In genomic region chr19:45580235-45580634, GRCm38 (mm10) we compare ENCODE assay signal across 21 mouse cellular contexts. TPM values are rescaled to one million over a fixed set of nuclear protein-coding genes. Genes with fewer than 3 reads are reported as not detected.
DNase-seq lines count a peak whose midpoint lies in the region; ATAC-seq lines count a peak whose summit lies in the region.
"Had no signal": no experiment of that assay in that cellular context is flagged by ENCODE, and none has a peak within 500 bp of the region (broad histone marks: within the 10 kb centered on the region; RNA-seq: fewer than 3 reads in every experiment).

No protein-coding gene starts in this region.

- peaks cover 41% of the 10 kb centered on the region for H3K36me3 ChIP-seq in forebrain, embryonic 10.5 days (replicated peaks)
- peaks cover 20% of the 10 kb centered on the region for H3K36me3 ChIP-seq in forebrain, embryonic 14.5 days (ENCODE audit: control insufficient read depth, insufficient read depth, low read length)
- peaks cover 57% of the 10 kb centered on the region for H3K36me3 ChIP-seq in hindbrain, embryonic 13.5 days
- H3K36me3 ChIP-seq in hindbrain, embryonic 12.5 days = peaks cover 27% of the 10 kb centered on the region
- H3K36me3 ChIP-seq in hindbrain, embryonic 14.5 days (replicated peaks; ENCODE audit: control insufficient read depth, insufficient read depth) = peaks cover 20% of the 10 kb centered on the region
- peaks cover 38% of the 10 kb centered on the region for H3K36me3 ChIP-seq in midbrain, embryonic 13.5 days

- ATAC-seq in forebrain, embryonic 14.5 days = no peak
- 0 out of 2 replicates have a peak, but pooled peaks have one; percentile 6 for ATAC-seq in hindbrain, embryonic 13.5 days (ENCODE audit: low FRiP score)
- ATAC-seq in hindbrain, embryonic 12.5 days (ENCODE audit: low FRiP score) = no peak
- 0 out of 2 replicates have a peak, but pooled peaks have one; percentile 44 for ATAC-seq in hindbrain, embryonic 14.5 days (ENCODE audit: low FRiP score)
- peak; percentile 32 for ATAC-seq in midbrain, embryonic 13.5 days
- ATAC-seq: intestine, embryonic 15.5 days; liver, embryonic 12.5 days; Patski had no signal

- no peak overlapping the region for H3K4me2 ChIP-seq in forebrain, embryonic 14.5 days (ENCODE audit: low read length)
- no peak overlapping the region for H3K4me2 ChIP-seq in hindbrain, embryonic 13.5 days
- no peak overlapping the region; the same call in 1 of the 2 replicates for H3K4me2 ChIP-seq in hindbrain, embryonic 12.5 days (replicated peaks)
- H3K4me2 ChIP-seq in hindbrain, embryonic 14.5 days (replicated peaks) = no peak overlapping the region
- no peak overlapping the region for H3K4me2 ChIP-seq in midbrain, embryonic 13.5 days (replicated peaks)
- H3K4me2 ChIP-seq: embryonic facial prominence, embryonic 13.5 days; heart, embryonic 11.5 days; intestine, embryonic 15.5 days; liver, embryonic 12.5 days had no signal

- H3K9ac ChIP-seq in forebrain, embryonic 14.5 days (ENCODE audit: low read length) = no peak overlapping the region
- no peak overlapping the region for H3K9ac ChIP-seq in hindbrain, embryonic 13.5 days
- H3K9ac ChIP-seq in hindbrain, embryonic 12.5 days = no peak overlapping the region
- H3K9ac ChIP-seq in hindbrain, embryonic 14.5 days = no peak overlapping the region
- H3K9ac ChIP-seq in midbrain, embryonic 13.5 days (replicated peaks) = no peak overlapping the region
- H3K9ac ChIP-seq: embryonic facial prominence, embryonic 13.5 days; intestine, embryonic 15.5 days; liver, embryonic 12.5 days had no signal

- H3K27ac ChIP-seq in forebrain, embryonic 10.5 days = peak overlapping the region; percentile 20; the same call in 1 of the 2 replicates
- H3K27ac ChIP-seq in forebrain, embryonic 14.5 days (ENCODE audit: low read depth, low read length) = no peak overlapping the region
- peak overlapping the region; percentile 35; the same call in 1 of the 2 replicates for H3K27ac ChIP-seq in hindbrain, embryonic 13.5 days
- no peak overlapping the region for H3K27ac ChIP-seq in hindbrain, embryonic 12.5 days
- H3K27ac ChIP-seq in hindbrain, embryonic 14.5 days = no peak overlapping the region
- H3K27ac ChIP-seq in midbrain, embryonic 13.5 days = no peak overlapping the region
- H3K27ac ChIP-seq: embryonic facial prominence, embryonic 13.5 days; intestine, embryonic 15.5 days; liver, embryonic 12.5 days had no signal

- peaks cover 82% of the 10 kb centered on the region for H3K4me1 ChIP-seq in forebrain, embryonic 10.5 days
- H3K4me1 ChIP-seq in forebrain, embryonic 14.5 days (ENCODE audit: control insufficient read depth, insufficient read depth, low read length) = no peaks in the 10 kb centered on the region
- H3K4me1 ChIP-seq in hindbrain, embryonic 13.5 days (replicated peaks) = peaks cover 37% of the 10 kb centered on the region
- peaks cover 38% of the 10 kb centered on the region for H3K4me1 ChIP-seq in hindbrain, embryonic 12.5 days
- peaks cover 11% of the 10 kb centered on the region for H3K4me1 ChIP-seq in hindbrain, embryonic 14.5 days (replicated peaks; ENCODE audit: control insufficient read depth, insufficient read depth, low read length)
- H3K4me1 ChIP-seq in midbrain, embryonic 13.5 days (replicated peaks) = peaks cover 38% of the 10 kb centered on the region

- peaks cover 3% of the 10 kb centered on the region; the same call in 1 of the 2 replicates for H3K9me3 ChIP-seq in forebrain, embryonic 10.5 days
- no peaks in the 10 kb centered on the region for H3K9me3 ChIP-seq in forebrain, embryonic 14.5 days (replicated peaks; ENCODE audit: control insufficient read depth, low read length)
- H3K9me3 ChIP-seq in hindbrain, embryonic 13.5 days = no peaks in the 10 kb centered on the region
- H3K9me3 ChIP-seq in hindbrain, embryonic 12.5 days (replicated peaks) = no peaks in the 10 kb centered on the region
- H3K9me3 ChIP-seq in hindbrain, embryonic 14.5 days (ENCODE audit: control insufficient read depth, low read length) = no peaks in the 10 kb centered on the region
- no peaks in the 10 kb centered on the region for H3K9me3 ChIP-seq in midbrain, embryonic 13.5 days
- H3K9me3 ChIP-seq: embryonic facial prominence, embryonic 13.5 days; intestine, embryonic 15.5 days; liver, embryonic 12.5 days had no signal

- no peak overlapping the region for H3K4me3 ChIP-seq in forebrain, embryonic 10.5 days
- H3K4me3 ChIP-seq in forebrain, embryonic 14.5 days (ENCODE audit: low read depth, low read length) = no peak overlapping the region
- no peak overlapping the region for H3K4me3 ChIP-seq in hindbrain, embryonic 13.5 days
- no peak overlapping the region for H3K4me3 ChIP-seq in hindbrain, embryonic 12.5 days
- H3K4me3 ChIP-seq in hindbrain, embryonic 14.5 days (replicated peaks; ENCODE audit: low read length) = no peak overlapping the region
- H3K4me3 ChIP-seq in midbrain, embryonic 13.5 days (replicated peaks) = no peak overlapping the region
- H3K4me3 ChIP-seq: embryonic facial prominence, embryonic 13.5 days; intestine, embryonic 15.5 days; liver, embryonic 12.5 days had no signal

- no peak for DNase-seq in forebrain, embryonic 10.5 days (ENCODE audit: extremely low spot score, low spot score)
- no peak for DNase-seq in forebrain, embryonic 14.5 days (ENCODE audit: low spot score)
- DNase-seq in hindbrain, embryonic 14.5 days (ENCODE audit: low spot score) = no peak
- DNase-seq in spleen, postnatal 10 days (ENCODE audit: low spot score in 2 of 2) = no peak
- no peak for DNase-seq in gastrocnemius, postnatal 4 days (ENCODE audit: low spot score in 2 of 2)
- DNase-seq: adrenal gland, postnatal 10 days; cerebellum, adult 11 months; gastrocnemius, postnatal 10 days; heart, postnatal 14 days; kidney, adult 9 months; kidney, postnatal 25 days; lung, adult 2 months; right cerebral cortex, postnatal 4 days had no signal

- peaks cover 100% of the 10 kb centered on the region for H3K27me3 ChIP-seq in forebrain, embryonic 10.5 days (ENCODE audit: poor library complexity, severe bottlenecking)
- 0 out of 2 replicates have a peak, but pooled peaks cover 3% of the 10 kb centered on the region for H3K27me3 ChIP-seq in forebrain, embryonic 14.5 days (replicated peaks; ENCODE audit: control insufficient read depth, insufficient read depth, low read length)
- H3K27me3 ChIP-seq in hindbrain, embryonic 13.5 days = peaks cover 68% of the 10 kb centered on the region
- peaks cover 56% of the 10 kb centered on the region for H3K27me3 ChIP-seq in hindbrain, embryonic 12.5 days
- H3K27me3 ChIP-seq in hindbrain, embryonic 14.5 days (ENCODE audit: control insufficient read depth, insufficient read depth, low read length) = no peaks in the 10 kb centered on the region
- peaks cover 71% of the 10 kb centered on the region for H3K27me3 ChIP-seq in midbrain, embryonic 13.5 days
- H3K27me3 ChIP-seq: embryonic facial prominence, embryonic 13.5 days; intestine, embryonic 15.5 days; liver, embryonic 12.5 days; Patski had no signal

- 36% methylated on average over 12 of the region's 12 CpGs for WGBS in forebrain, embryonic 10.5 days
- 28% methylated on average over 12 of the region's 12 CpGs for WGBS in forebrain, embryonic 14.5 days
- WGBS in hindbrain, embryonic 13.5 days = 23% methylated on average over 11 of the region's 12 CpGs
- 43% methylated on average over 12 of the region's 12 CpGs for WGBS in hindbrain, embryonic 12.5 days
- 23% methylated on average over 12 of the region's 12 CpGs for WGBS in hindbrain, embryonic 14.5 days
- 9% methylated on average over 12 of the region's 12 CpGs for WGBS in midbrain, embryonic 13.5 days

RNA-seq across cellular contexts. Expression of gene Gm17018, which starts 19.8 kb away (rescaled TPM):
- 52.1 and 53.5 TPM in 2 replicates for polyA plus RNA-seq in forebrain, embryonic 10.5 days (2016; fragmentation: Nextera tagmentation; extraction: Ambion mirVana)
- polyA plus RNA-seq in forebrain, embryonic 14.5 days (2014; fragmentation: Nextera tagmentation; extraction: Ambion mirVana) = 49.0 and 50.1 TPM in 2 replicates
- polyA plus RNA-seq in hindbrain, embryonic 13.5 days (2015; fragmentation: Nextera tagmentation; extraction: Ambion mirVana) = 61.8 and 73.4 TPM in 2 replicates
- polyA plus RNA-seq in hindbrain, embryonic 12.5 days (2016; fragmentation: Nextera tagmentation; extraction: Ambion mirVana) = 56.1 and 63.0 TPM in 2 replicates
- polyA plus RNA-seq in hindbrain, embryonic 14.5 days (2014; fragmentation: Nextera tagmentation; extraction: Ambion mirVana) = 75.5 and 87.4 TPM in 2 replicates
- polyA plus RNA-seq in midbrain, embryonic 13.5 days (2015; fragmentation: Nextera tagmentation; extraction: Ambion mirVana) = 50.0 and 57.1 TPM in 2 replicates
- total RNA-seq in gastrocnemius, postnatal 4 days (2021) = 10 to 100 TPM; 13.1 to 13.6 TPM

RNA-seq across cellular contexts. Expression of gene Poll, which starts 19.9 kb away (rescaled TPM):
- 25.7 and 26.6 TPM in 2 replicates for polyA plus RNA-seq in forebrain, embryonic 10.5 days (2016; fragmentation: Nextera tagmentation; extraction: Ambion mirVana)
- polyA plus RNA-seq in forebrain, embryonic 14.5 days (2014; fragmentation: Nextera tagmentation; extraction: Ambion mirVana) = 11.5 and 13.0 TPM in 2 replicates
- 13.5 and 14.6 TPM in 2 replicates for polyA plus RNA-seq in hindbrain, embryonic 13.5 days (2015; fragmentation: Nextera tagmentation; extraction: Ambion mirVana)
- 14.9 and 16.5 TPM in 2 replicates for polyA plus RNA-seq in hindbrain, embryonic 12.5 days (2016; fragmentation: Nextera tagmentation; extraction: Ambion mirVana)
- polyA plus RNA-seq in hindbrain, embryonic 14.5 days (2014; fragmentation: Nextera tagmentation; extraction: Ambion mirVana) = 9.7 and 12.3 TPM in 2 replicates
- polyA plus RNA-seq in midbrain, embryonic 13.5 days (2015; fragmentation: Nextera tagmentation; extraction: Ambion mirVana) = 15.8 and 16.6 TPM in 2 replicates
- 10 to 100 TPM in 1 of 2 experiments, 1 to 10 TPM in 1; 8.5 to 10.6 TPM for total RNA-seq in gastrocnemius, postnatal 4 days (2021)

Comparison
In these comparisons a context has a peak if more than half of its experiments do, and no peak if none do; other contexts are left out.
1. H3K27ac ChIP-seq: peak in forebrain, embryonic 10.5 days (single experiment) and hindbrain, embryonic 13.5 days (single experiment); none in forebrain, embryonic 14.5 days (single experiment), hindbrain, embryonic 12.5 days (single experiment), hindbrain, embryonic 14.5 days (single experiment) and midbrain, embryonic 13.5 days (single experiment).
2. ATAC-seq: peak in hindbrain, embryonic 13.5 days (single experiment), hindbrain, embryonic 14.5 days (single experiment) and midbrain, embryonic 13.5 days (single experiment); none in forebrain, embryonic 14.5 days (single experiment) and hindbrain, embryonic 12.5 days (single experiment).